Mouse (Mus musculus): ENCODE data around the gene Crocc. TPM values are rescaled to one million over a fixed set of nuclear protein-coding genes. Genes with fewer than 3 reads are reported as not detected.

Crocc gene
- polyA plus RNA-seq, 1 experiment from 2014 or later = 10.0 TPM

DNA sequence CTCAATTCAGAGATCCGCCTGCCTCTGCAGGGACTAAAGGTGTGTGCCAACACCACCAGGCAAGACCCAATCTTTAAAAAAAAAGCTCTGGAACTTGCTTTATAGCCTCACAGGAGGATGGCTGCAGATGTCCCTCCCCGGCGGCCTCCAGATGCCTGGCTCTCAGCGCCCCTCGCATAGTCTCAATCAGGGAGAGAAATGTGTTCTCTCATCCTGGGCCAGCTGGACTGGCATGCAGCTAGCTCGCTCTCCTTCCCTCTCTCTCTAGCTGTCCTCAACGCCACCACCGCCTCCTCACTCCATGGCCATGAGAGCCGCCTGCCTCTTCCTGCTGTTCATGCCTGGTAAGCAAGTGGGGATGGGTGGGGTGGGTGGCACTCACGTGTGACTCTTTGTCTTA lies 47.8 kb downstream of the Crocc start:
- H3K36me3 ChIP-seq (replicated peaks) = peaks cover 63% of the 10 kb centered on the region
- WGBS = 84% methylated on average over 10 of the region's 10 CpGs
- peak overlapping the region; percentile 83; the same call in 1 of the 2 replicates for H3K4me3 ChIP-seq
- H3K4me1 ChIP-seq = peaks cover 37% of the 10 kb centered on the region
- H3K9me3 ChIP-seq = no peaks in the 10 kb centered on the region
- H3K27me3 ChIP-seq (ENCODE audit: poor library complexity, severe bottlenecking) = no peaks in the 10 kb centered on the region
- H3K27ac ChIP-seq = peak overlapping the region; percentile 97
- DNase-seq (ENCODE audit: extremely low spot score, low spot score) = no peak

DNA sequence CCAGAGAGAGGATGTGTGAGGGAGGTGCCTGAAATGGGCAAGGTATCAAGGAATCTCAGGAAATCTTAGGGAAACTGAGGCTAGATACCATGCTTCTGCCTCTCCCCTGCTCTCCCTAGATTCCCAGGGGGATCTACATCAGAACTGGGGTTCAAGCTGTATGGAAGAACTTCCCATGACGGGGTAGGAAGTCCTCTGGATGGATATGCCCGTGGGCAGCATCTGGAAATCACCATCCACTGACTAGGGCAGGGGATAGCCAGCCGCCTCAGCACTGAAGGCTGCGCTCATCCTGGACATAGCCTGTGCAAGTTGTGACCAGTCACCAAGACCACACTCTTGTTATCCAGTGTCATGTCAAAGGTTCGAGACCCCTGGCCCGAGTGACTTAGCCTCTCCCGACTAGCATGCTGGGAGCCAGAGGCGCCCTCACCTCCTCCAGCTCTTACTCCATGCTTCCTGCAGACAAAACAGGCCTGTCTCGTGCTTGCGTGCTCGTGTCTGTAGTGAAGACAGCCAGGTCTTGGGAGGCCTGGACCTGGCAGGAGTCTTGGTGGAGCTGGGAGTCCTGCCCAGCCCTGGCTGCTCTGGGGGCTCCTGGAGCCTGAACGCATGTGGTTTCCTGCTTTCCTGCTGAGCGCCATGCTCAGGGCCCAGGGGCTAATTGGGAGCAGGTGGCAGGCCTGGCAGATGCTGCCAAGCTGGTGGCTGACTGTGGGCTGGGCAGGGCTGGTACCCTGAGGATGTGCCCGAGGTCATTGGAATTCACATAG lies 48.6 kb downstream of the Crocc start:
- H3K27ac ChIP-seq = peak overlapping the region; percentile 97
- peaks cover 4% of the 10 kb centered on the region; the same call in 1 of the 2 replicates for H3K9me3 ChIP-seq
- DNase-seq (ENCODE audit: extremely low spot score, low spot score) = no peak
- H3K27me3 ChIP-seq (ENCODE audit: poor library complexity, severe bottlenecking) = no peaks in the 10 kb centered on the region
- peak overlapping the region; percentile 83 for H3K4me3 ChIP-seq
- H3K36me3 ChIP-seq (replicated peaks) = peaks cover 62% of the 10 kb centered on the region
- 53% methylated on average over 14 of the region's 14 CpGs for WGBS
- H3K4me1 ChIP-seq = peaks cover 35% of the 10 kb centered on the region

DNA sequence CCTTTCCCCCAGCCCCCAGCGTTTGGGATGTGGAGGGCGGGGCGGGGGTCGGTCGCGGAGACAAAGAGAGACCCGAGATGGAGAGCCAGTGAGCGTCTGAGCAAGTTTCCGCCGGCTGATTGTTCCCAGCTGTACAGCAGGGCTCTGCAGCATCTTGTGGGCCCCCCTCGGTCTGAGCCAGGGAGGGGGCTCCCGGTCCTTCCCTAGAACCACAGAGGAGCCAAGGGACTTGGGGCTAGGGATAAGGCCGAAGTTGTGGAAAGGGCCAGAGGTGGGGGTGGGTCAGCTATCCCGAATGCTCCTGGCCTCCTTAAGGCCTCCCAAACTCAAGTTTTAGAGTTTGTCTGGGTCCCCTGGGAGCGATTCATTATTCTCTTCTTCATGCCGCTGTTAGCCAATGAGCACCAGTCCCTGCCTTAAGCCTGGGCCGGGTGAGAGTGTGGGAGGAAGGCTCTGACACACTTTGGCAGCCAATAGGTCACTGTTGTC lies 49.4 kb downstream of the Crocc start:
- Histone ChIP-seq H3K4me3 (peak overlapping the region; percentile 83), H3K9me3 (peaks cover 4% of the 10 kb centered on the region; the same call in 1 of the 2 replicates), H3K27me3 (ENCODE audit: poor library complexity, severe bottlenecking) (no peaks in the 10 kb centered on the region), H3K27ac (peak overlapping the region; percentile 97), H3K4me1 (peaks cover 35% of the 10 kb centered on the region), H3K36me3 (replicated peaks) (peaks cover 62% of the 10 kb centered on the region)
- peak; percentile 66 for DNase-seq (ENCODE audit: extremely low spot score, low spot score)
- under 1% methylated on average over 16 of the region's 17 CpGs for WGBS

DNA sequence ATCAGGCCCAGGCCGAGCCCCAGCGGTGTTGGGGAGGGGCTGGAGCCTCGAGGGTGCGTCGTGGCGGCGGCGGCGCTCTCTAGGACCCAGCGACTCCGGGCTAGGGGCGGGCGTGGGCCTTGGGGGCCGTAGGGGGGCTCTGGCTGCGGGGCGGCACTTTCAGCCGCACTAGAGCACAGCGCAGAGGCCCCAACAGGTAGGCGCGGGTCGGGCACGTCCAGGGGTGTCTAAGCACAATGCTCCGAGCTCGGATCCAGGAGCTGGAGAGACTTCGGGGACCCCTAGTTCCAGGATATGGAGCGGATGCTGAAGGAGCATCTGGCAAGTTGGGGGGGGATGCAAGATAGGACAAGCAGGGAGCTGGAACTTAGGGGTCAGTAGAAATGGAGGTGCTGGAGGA lies 49.8 kb downstream of the Crocc start:
- no peaks in the 10 kb centered on the region for H3K27me3 ChIP-seq (ENCODE audit: poor library complexity, severe bottlenecking)
- H3K4me3 ChIP-seq = peak overlapping the region; percentile 83
- H3K9me3 ChIP-seq = peaks cover 4% of the 10 kb centered on the region; the same call in 1 of the 2 replicates
- H3K36me3 ChIP-seq (replicated peaks) = peaks cover 62% of the 10 kb centered on the region
- H3K27ac ChIP-seq = peak overlapping the region; percentile 97
- peaks cover 33% of the 10 kb centered on the region for H3K4me1 ChIP-seq
- under 1% methylated on average over 26 of the region's 26 CpGs for WGBS
- peak; percentile 76 for DNase-seq (ENCODE audit: extremely low spot score, low spot score)

DNA sequence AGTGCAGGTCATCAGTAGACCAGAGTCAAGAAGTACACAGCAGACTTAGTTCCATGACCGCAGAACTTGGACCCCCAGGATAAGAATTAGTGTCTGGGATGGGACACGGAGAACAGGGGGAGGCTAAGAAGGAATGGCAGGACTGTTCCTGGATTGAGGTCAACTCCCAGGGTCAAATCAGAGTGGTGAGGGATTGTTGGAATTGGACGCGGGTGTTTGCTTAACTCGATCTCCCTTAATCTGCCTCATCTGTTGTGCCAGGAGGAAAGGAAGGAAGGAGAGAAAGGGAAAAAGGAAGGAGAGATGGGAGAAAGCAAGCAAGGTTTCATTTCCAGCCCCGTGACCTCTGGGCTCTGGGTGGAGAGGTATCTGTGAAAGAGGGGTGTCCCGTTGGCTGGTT lies 50.2 kb downstream of the Crocc start, which contains the start of gene Mfap2:
Gene Mfap2 (plus strand): TSS at position 301 of the 400 bp plus-strand sequence.
- 15% methylated on average over 7 of the region's 7 CpGs for WGBS
- Histone ChIP-seq H3K4me1 (peaks cover 30% of the 10 kb centered on the region), H3K36me3 (replicated peaks) (peaks cover 62% of the 10 kb centered on the region), H3K27ac (peak within 1 kb of the TSS; percentile 97), H3K4me3 (peak within 1 kb of the TSS; percentile 83), H3K27me3 (ENCODE audit: poor library complexity, severe bottlenecking) (no peaks in the 10 kb centered on the region), H3K9me3 (peaks cover 4% of the 10 kb centered on the region; the same call in 1 of the 2 replicates)
- no peak for DNase-seq (ENCODE audit: extremely low spot score, low spot score)

DNA sequence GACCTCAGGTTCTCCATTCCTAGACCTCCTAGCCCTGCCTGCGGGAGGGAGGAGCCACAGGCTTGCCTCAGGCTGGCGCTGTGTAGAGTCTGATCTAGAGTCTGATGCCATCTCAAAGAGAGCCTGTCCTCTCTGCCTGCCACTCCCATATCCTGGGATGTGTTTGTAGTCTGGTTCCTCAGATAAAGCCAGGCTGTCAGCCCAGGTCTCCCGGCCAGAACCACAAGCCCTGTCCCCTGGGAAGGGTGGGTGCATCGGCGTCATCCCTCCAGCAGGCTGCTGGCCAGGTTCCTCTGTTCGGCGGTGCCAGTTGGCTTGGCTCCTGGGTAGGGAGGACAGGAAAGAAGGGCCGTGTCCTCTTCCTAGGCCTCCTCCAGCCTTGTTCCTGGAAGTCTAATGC lies 52.3 kb downstream of the Crocc start:
- peaks cover 4% of the 10 kb centered on the region; the same call in 1 of the 2 replicates for H3K9me3 ChIP-seq
- 96% methylated on average over 8 of the region's 8 CpGs for WGBS
- DNase-seq (ENCODE audit: extremely low spot score, low spot score) = no peak
- peaks cover 62% of the 10 kb centered on the region for H3K36me3 ChIP-seq (replicated peaks)
- no peaks in the 10 kb centered on the region for H3K27me3 ChIP-seq (ENCODE audit: poor library complexity, severe bottlenecking)
- H3K4me1 ChIP-seq = peaks cover 30% of the 10 kb centered on the region
- H3K27ac ChIP-seq = no peak overlapping the region
- no peak overlapping the region for H3K4me3 ChIP-seq

DNA sequence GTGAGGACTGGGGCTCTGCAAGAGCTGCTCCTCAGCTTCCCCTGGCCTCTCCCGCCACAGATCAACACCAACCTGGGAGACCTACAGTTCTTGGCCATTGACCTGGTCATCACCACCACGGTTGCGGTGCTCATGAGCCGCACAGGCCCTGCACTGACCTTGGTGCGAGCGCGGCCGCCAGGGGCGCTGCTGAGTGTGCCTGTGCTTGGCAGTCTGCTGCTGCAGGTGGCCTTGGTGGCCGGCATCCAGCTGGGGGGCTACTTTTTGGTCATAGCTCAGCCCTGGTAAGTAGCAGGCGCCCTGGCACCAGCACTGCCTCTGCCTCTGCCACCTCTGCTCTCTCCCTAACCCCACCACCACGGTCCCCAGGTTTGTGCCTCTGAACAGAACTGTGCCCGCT lies 54.4 kb downstream of the Crocc start:
- peaks cover 4% of the 10 kb centered on the region; the same call in 1 of the 2 replicates for H3K9me3 ChIP-seq
- no peaks in the 10 kb centered on the region for H3K27me3 ChIP-seq (ENCODE audit: poor library complexity, severe bottlenecking)
- H3K4me3 ChIP-seq = no peak overlapping the region
- 0 out of 2 replicates have a peak overlapping the region, but pooled peaks have one; percentile 15 for H3K27ac ChIP-seq
- peaks cover 71% of the 10 kb centered on the region for H3K36me3 ChIP-seq (replicated peaks)
- WGBS = 78% methylated on average over 13 of the region's 13 CpGs
- H3K4me1 ChIP-seq = peaks cover 16% of the 10 kb centered on the region
- no peak for DNase-seq (ENCODE audit: extremely low spot score, low spot score)

DNA sequence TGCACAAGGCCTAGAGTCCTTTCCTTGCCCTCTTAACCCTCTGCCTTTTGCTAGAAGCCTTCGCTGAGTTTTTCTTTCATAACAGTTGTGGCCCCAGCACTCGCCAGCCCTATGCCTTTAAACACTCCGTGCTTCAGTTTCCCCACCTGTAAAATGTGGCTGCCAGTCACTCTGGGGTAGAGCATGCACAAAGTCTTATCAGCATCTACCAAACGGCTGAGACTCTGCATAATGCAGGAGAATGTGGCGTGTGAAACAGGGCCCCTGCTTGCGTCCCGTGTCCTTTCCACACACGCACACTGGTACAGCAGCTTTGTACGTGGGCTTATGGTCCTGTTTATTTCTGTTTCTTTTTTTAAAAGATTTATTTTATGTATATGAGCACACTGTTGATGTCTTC lies 63.5 kb downstream of the Crocc start:
- no peak overlapping the region for H3K4me3 ChIP-seq
- no peaks in the 10 kb centered on the region for H3K27me3 ChIP-seq (ENCODE audit: poor library complexity, severe bottlenecking)
- peaks cover 5% of the 10 kb centered on the region; the same call in 1 of the 2 replicates for H3K4me1 ChIP-seq
- no peak overlapping the region for H3K27ac ChIP-seq
- peaks cover 96% of the 10 kb centered on the region for H3K36me3 ChIP-seq (replicated peaks)
- H3K9me3 ChIP-seq = no peaks in the 10 kb centered on the region
- no peak for DNase-seq (ENCODE audit: extremely low spot score, low spot score)
- WGBS = 94% methylated on average over 9 of the region's 9 CpGs

DNA sequence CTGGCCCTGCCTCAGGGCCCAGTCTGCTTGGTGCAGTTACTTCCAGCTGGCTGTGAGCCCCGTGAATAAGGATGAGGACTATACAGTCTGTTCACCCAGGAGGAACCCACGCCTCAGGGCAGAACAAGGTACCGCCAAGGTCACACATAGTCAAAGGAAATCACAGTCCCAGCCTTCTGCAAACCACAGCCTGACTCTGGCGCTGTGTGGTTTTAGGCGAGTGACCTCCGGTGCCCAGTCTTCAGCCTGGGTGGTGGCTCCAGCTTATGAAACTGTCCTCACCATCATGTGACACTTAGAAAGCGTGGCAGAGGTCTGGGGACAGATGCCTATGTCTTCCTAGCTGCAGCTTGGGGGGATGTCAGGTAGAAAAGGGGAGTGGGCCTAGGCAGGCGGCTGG lies 64.5 kb downstream of the Crocc start:
- Histone ChIP-seq H3K4me3 (no peak overlapping the region), H3K36me3 (replicated peaks) (peaks cover 89% of the 10 kb centered on the region)
- whole genome bisulfite sequencing = 88% methylated on average over 8 of the region's 8 CpGs

DNA sequence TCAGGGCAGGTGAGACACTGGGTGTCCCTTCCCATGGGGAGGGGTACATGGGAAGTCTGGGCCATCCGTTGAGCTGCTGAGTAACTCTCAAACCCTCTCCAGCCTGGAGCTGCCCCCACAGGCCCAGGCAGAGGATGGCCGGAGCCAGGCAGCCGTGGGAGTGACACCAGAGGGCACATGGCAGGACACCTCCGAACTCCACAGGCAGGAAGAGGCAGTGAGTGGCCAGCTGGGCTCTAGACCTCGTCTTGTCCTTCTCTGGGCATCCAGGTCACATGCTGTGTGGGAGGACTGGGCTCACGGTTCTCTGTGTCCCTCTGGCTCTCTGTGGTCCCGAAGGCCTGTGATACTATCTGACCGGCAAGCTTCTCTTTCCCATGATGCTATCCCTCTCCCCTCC lies 66.5 kb downstream of the Crocc start:
- Histone ChIP-seq H3K9me3 (no peaks in the 10 kb centered on the region), H3K27me3 (ENCODE audit: poor library complexity, severe bottlenecking) (no peaks in the 10 kb centered on the region), H3K36me3 (replicated peaks) (peaks cover 71% of the 10 kb centered on the region), H3K4me1 (peaks cover 24% of the 10 kb centered on the region), H3K4me3 (0 out of 2 replicates have a peak overlapping the region, but pooled peaks have one; percentile 1), H3K27ac (no peak overlapping the region)
- DNase-seq (ENCODE audit: extremely low spot score, low spot score) = no peak
- 87% methylated on average over 8 of the region's 8 CpGs for WGBS

More for the DNA sequence above, 64.5 kb downstream of the Crocc start:
- no peaks in the 10 kb centered on the region for H3K9me3 ChIP-seq
- no peaks in the 10 kb centered on the region for H3K27me3 ChIP-seq (ENCODE audit: poor library complexity, severe bottlenecking)
- DNase-seq (ENCODE audit: extremely low spot score, low spot score) = no peak
- no peak overlapping the region for H3K27ac ChIP-seq
- peaks cover 9% of the 10 kb centered on the region for H3K4me1 ChIP-seq

DNA sequence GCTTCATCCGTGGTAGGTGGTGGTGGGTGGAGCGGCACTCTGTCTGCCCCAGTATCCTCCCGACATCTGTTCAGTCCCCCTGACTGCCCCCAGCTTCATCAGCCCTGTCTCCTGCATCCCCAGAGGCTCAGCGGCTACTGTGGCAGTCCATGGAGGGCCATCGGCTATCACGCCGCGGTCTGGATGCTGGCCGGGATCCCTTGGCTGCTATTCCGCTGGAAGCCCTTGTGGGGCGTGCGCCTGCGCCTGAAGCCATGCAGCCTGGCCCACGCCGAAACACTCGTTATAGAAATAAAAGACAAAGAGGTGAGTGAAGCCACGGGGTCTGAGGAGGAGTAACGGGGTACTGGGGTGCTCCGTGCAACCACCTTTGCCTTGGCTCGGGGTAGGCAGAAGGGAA lies 68.1 kb downstream of the Crocc start:
- 86% methylated on average over 20 of the region's 20 CpGs for WGBS
- H3K4me3 ChIP-seq = no peak overlapping the region
- DNase-seq (ENCODE audit: extremely low spot score, low spot score) = no peak
- no peaks in the 10 kb centered on the region for H3K9me3 ChIP-seq
- peaks cover 57% of the 10 kb centered on the region for H3K36me3 ChIP-seq (replicated peaks)
- peaks cover 40% of the 10 kb centered on the region for H3K4me1 ChIP-seq
- no peaks in the 10 kb centered on the region for H3K27me3 ChIP-seq (ENCODE audit: poor library complexity, severe bottlenecking)
- H3K27ac ChIP-seq = 0 out of 2 replicates have a peak overlapping the region, but pooled peaks have one; percentile 17

DNA sequence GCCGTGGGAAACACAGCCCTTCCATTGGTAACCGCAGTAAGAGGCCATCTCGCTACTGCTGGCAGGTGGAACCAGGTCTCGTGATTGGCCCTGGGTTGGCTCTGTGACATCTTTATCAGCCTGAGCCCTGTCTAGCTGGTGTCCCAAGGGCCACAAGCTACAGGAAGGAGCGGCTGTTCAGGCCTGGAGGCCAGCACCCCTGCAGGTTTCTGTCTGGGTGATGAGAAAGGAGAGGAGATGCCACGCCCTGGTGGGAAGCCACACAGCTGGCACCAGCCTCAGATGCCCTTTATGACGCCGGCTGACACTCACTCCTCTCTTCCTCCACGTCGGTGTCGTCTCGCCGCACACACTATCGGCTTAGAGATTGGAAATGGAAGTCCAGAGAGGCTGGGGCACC lies 70.9 kb downstream of the Crocc start:
- DNase-seq (ENCODE audit: extremely low spot score, low spot score) = no peak
- peaks cover 51% of the 10 kb centered on the region for H3K4me1 ChIP-seq
- 94% methylated on average over 14 of the region's 14 CpGs for WGBS
- H3K27me3 ChIP-seq (ENCODE audit: poor library complexity, severe bottlenecking) = no peaks in the 10 kb centered on the region
- H3K36me3 ChIP-seq (replicated peaks) = peaks cover 29% of the 10 kb centered on the region
- no peak overlapping the region for H3K4me3 ChIP-seq
- H3K9me3 ChIP-seq = no peaks in the 10 kb centered on the region
- H3K27ac ChIP-seq = no peak overlapping the region

DNA sequence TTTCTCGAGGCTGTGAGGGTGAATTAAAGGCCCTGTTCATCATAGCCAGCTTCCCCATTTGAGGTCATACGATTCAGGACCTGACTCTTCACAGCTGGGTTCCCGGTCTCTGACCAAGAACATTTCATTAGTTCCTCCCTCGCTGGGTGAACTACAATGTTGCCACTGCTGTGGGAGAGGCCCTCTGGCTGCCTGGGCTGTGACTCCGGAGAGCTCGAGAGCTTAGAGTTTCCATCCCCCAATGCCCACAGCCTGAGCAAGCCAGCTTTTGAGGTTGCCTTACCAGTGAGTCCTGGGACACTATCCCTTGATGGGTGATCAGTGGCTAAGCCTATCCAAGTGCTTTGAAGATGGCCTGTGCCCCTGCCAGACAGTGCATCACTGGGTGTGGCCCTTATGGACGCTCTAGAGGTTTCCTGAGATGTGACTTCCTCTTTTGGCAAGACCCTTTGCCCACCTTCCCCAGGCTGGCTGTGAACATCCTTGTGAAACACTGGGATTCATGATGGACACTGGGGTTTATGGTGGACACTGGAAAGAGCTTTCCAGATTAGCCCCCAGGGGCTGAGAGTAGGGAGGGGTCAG lies 71.6 kb downstream of the Crocc start:
- Histone ChIP-seq H3K4me1 (peaks cover 51% of the 10 kb centered on the region), H3K4me3 (no peak overlapping the region), H3K27me3 (ENCODE audit: poor library complexity, severe bottlenecking) (no peaks in the 10 kb centered on the region), H3K27ac (no peak overlapping the region), H3K36me3 (replicated peaks) (peaks cover 23% of the 10 kb centered on the region), H3K9me3 (no peaks in the 10 kb centered on the region)
- DNase-seq (ENCODE audit: extremely low spot score, low spot score) = no peak
- 71% methylated on average over 7 of the region's 7 CpGs for WGBS
